Mouse (Mus musculus): Measurements from ENCODE around the gene Slc25a11. TPM values are rescaled to one million over a fixed set of nuclear protein-coding genes. Genes with fewer than 3 reads are reported as not detected.
A peak's percentile ranks its signal among the peaks of the same experiment; 100 is the strongest.

Slc25a11 gene
- polyA plus RNA-seq, 1 experiment from 2014 or later: 152 TPM

- in situ Hi-C loops (cut with MboI; ENCODE audit: low pct_unique_long_range_greater_than_20kb): no loop called here
- ATAC-seq (no peak), DNase-seq (ENCODE audit: low read depth, low spot score) (no peak)
- ChIA-PET POLR2A (interaction anchor here (3.1 kb wide), 1 partner anchor 15 kb away, joined by 15 read pairs; the partner anchor contains the start of gene Spag7), CTCF (interaction anchor here (1.7 kb wide), 1 partner anchor 45 kb away, joined by 4 read pairs; no protein-coding TSS in a partner anchor)
- no peak for TF ChIP-seq CTCF (IDR thresholded peaks at IDR 0.05)
- H3K27me3 ChIP-seq: no peaks in the 10 kb centered on the region
These were observed 5.6 kb upstream of the Slc25a11 start for GRCm38 (mm10) chr11:70652884-70653344.

- no peak for DNase-seq (ENCODE audit: low read depth, low spot score)
- in situ Hi-C loops (cut with MboI; ENCODE audit: low pct_unique_long_range_greater_than_20kb): no loop called here
- no peak for ATAC-seq
- ChIA-PET CTCF (interaction anchor here (0.5 to 1.7 kb wide), 2 partner anchors 45 to 134 kb away, joined by 3 to 4 read pairs; no protein-coding TSS in a partner anchor), POLR2A (interaction anchor here (3.1 kb wide), 1 partner anchor 16 kb away, joined by 15 read pairs; the partner anchor contains the start of gene Spag7)
- H3K27me3 ChIP-seq: no peaks in the 10 kb centered on the region
- no peak for TF ChIP-seq CTCF (IDR thresholded peaks at IDR 0.05)
These were observed 5.0 kb upstream of the Slc25a11 start for GRCm38 (mm10) chr11:70652029-70652883.

- DNase-seq (ENCODE audit: low read depth, low spot score): no peak
- in situ Hi-C loops (cut with MboI; ENCODE audit: low pct_unique_long_range_greater_than_20kb): no loop called here
- POLR2A ChIA-PET: interaction anchor here (3.1 kb wide), 1 partner anchor 17 kb away, joined by 15 read pairs; the partner anchor contains the start of gene Spag7
- TF ChIP-seq CTCF (IDR thresholded peaks at IDR 0.05): no peak
- CTCF ChIA-PET: interaction anchor here (1.7 kb wide), 1 partner anchor 46 kb away, joined by 4 read pairs; no protein-coding TSS in a partner anchor
- ATAC-seq: no peak
- H3K27me3 ChIP-seq: no peaks in the 10 kb centered on the region
These were observed 4.1 kb upstream of the Slc25a11 start for GRCm38 (mm10) chr11:70651391-70651790.

GRCm38 (mm10) chr11:70650322-70651175 is 3.3 kb upstream of the Slc25a11 start:
- DNase-seq (ENCODE audit: low read depth, low spot score): no peak
- TF ChIP-seq CTCF (IDR thresholded peaks at IDR 0.05): no peak
- POLR2A ChIA-PET: interaction anchor here (0.6 to 4.2 kb wide), 3 partner anchors 18 to 127 kb away, joined by 3 to 21 read pairs (median 15); partner anchors contain the start of gene Spag7
- CTCF ChIA-PET: no interaction called here
- no peak for ATAC-seq
- in situ Hi-C loops (cut with MboI; ENCODE audit: low pct_unique_long_range_greater_than_20kb): no loop called here
- H3K27me3 ChIP-seq: no peaks in the 10 kb centered on the region

- in situ Hi-C loops (cut with MboI; ENCODE audit: low pct_unique_long_range_greater_than_20kb): no loop called here
- DNase-seq (ENCODE audit: low read depth, low spot score): no peak
- H3K27me3 ChIP-seq: no peaks in the 10 kb centered on the region
- POLR2A ChIA-PET: interaction anchor here (4.2 kb wide), 1 partner anchor 19 kb away, joined by 21 read pairs; the partner anchor contains the start of gene Spag7
- CTCF ChIA-PET: interaction anchor here (1.1 kb wide), 1 partner anchor 13 kb away, joined by 3 read pairs; no protein-coding TSS in a partner anchor
- no peak for ATAC-seq
- TF ChIP-seq CTCF (IDR thresholded peaks at IDR 0.05): no peak
These were observed 2.0 kb upstream of the Slc25a11 start for GRCm38 (mm10) chr11:70649185-70649734.

- TF ChIP-seq CTCF (IDR thresholded peaks at IDR 0.05): no peak
- POLR2A ChIA-PET: interaction anchor here (3.2 to 4.2 kb wide), 2 partner anchors 20 to 39 kb away, joined by 7 to 21 read pairs; partner anchors contain the start of genes Camta2 and Spag7
- H3K27me3 ChIP-seq: no peaks in the 10 kb centered on the region
- DNase-seq (ENCODE audit: low read depth, low spot score): no peak
- in situ Hi-C loops (cut with MboI; ENCODE audit: low pct_unique_long_range_greater_than_20kb): no loop called here
- CTCF ChIA-PET: interaction anchor here (1.1 kb wide), 1 partner anchor 14 kb away, joined by 3 read pairs; no protein-coding TSS in a partner anchor
- ATAC-seq: no peak
These were observed 1.2 kb upstream of the Slc25a11 start for GRCm38 (mm10) chr11:70648512-70648911.

GRCm38 (mm10) chr11:70647716-70648420 is 589 bp upstream of the Slc25a11 start:
- in situ Hi-C loops (cut with MboI; ENCODE audit: low pct_unique_long_range_greater_than_20kb): no loop called here
- POLR2A ChIA-PET: interaction anchor here (0.6 to 4.2 kb wide), 6 partner anchors 8 to 1794 kb away, joined by 3 to 21 read pairs (median 4); partner anchors contain the start of genes Camta2 and Spag7
- ATAC-seq: no peak
- CTCF ChIA-PET: interaction anchor here (0.9 to 1.5 kb wide), 2 partner anchors 13 to 20 kb away, joined by 3 read pairs; no protein-coding TSS in a partner anchor
- TF ChIP-seq CTCF (IDR thresholded peaks at IDR 0.05): no peak
- DNase-seq (ENCODE audit: low read depth, low spot score): no peak
- H3K27me3 ChIP-seq: no peaks in the 10 kb centered on the region

DNA sequence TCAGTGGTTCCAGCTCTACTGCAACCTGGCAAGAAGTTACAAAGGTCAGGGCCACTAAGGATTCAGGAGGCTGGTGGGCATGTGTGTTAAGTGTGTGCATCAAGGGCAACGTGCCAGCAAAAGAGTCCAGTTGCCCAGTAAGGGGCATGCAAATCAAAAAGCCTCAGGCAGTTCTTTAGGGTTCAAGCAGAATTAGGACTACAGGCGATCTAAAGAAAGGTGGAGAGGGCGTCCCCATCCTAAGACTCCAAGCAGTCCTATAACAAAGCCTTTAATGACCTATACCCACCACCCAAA is 1.1 kb downstream of the Slc25a11 start:
- peak; percentile 2 for ATAC-seq
- in situ Hi-C loops (cut with MboI; ENCODE audit: low pct_unique_long_range_greater_than_20kb): no loop called here
- TF ChIP-seq CTCF (IDR thresholded peaks at IDR 0.05): no peak
- ChIA-PET POLR2A (interaction anchor here (1.0 to 4.2 kb wide), 4 partner anchors 15 to 82 kb away, joined by 4 to 21 read pairs (median 6); partner anchors contain the start of genes Camta2 and Spag7), CTCF (no interaction called here)
- no peaks in the 10 kb centered on the region for H3K27me3 ChIP-seq
- DNase-seq (ENCODE audit: low read depth, low spot score): no peak

All from Patski (cell line).